Mouse (Mus musculus) megakaryocyte, embryonic 14.5 days (primary cell): ENCODE measurements at regions not wholly inside any gene's neighbourhood (a gene's known extent, or its start where the extent isn't known, plus 50 kb on each side); places are given as distances from the start of the nearest gene placed in this dataset.

Experiments
- FLI1 ChIP-seq: IDR thresholded peaks from 2 replicates; pipeline ENCODE4 v1.6.1; 2012; ENCODE audit warnings: low read length, inconsistent platforms, mixed read lengths
- GATA1 ChIP-seq: IDR thresholded peaks from 3 replicates; pipeline ENCODE4 v1.6.1; 2012; ENCODE audit warnings: mixed read lengths, low read length, inconsistent platforms, borderline replicate concordance

DNA sequence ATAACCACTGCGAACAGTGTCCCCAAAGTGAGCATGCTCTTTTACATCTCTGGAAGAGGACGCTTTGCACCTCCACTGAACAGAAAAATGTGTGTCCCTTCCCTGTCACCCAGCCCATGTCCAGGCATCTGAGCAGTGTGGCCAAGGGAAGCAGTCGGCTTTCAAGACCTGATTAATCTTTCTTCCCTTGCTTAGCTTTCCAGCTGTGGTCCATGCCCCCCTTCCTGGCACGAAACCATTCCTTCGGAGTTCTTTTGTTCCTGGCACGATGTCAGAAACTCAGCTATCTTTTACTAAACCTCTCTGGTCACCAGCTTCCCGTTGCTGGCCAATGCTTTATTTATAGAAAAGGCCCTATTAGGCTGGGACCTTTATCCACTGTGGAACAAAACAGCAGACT is 654.5 kb upstream of the Gm19410 start:
- TF ChIP-seq GATA1 (no peak), FLI1 (no peak)
